Mouse (Mus musculus) frontal cortex, adult 2 months (tissue): ENCODE results near the gene Cited2. TPM values are rescaled to one million over a fixed set of nuclear protein-coding genes. Genes with fewer than 3 reads are reported as not detected.

ENCODE experiments used
- polyA plus RNA-seq: library from polyadenylated mRNA; depleted of rRNA; stranded (reverse); fragments of >200 nt; gene quantifications from 2 replicates; pipeline ENCODE4 v1.2.3, GENCODE M21; 2012; rRNA removed

The Cited2 gene
- polyA plus RNA-seq, 1 experiment, result 75.0 TPM

Other genes with a start within 250 kb of the Cited2 start
- gene Txlnb, start 73.0 kb downstream of the Cited2 start, polyA plus RNA-seq, result 0.86 and 1.4 TPM in 2 replicates
- gene Heca, start 224.8 kb downstream of the Cited2 start, polyA plus RNA-seq, result 14.9 and 17.4 TPM in 2 replicates